Mouse (Mus musculus): ENCODE data around the gene Cerkl.

DNA sequence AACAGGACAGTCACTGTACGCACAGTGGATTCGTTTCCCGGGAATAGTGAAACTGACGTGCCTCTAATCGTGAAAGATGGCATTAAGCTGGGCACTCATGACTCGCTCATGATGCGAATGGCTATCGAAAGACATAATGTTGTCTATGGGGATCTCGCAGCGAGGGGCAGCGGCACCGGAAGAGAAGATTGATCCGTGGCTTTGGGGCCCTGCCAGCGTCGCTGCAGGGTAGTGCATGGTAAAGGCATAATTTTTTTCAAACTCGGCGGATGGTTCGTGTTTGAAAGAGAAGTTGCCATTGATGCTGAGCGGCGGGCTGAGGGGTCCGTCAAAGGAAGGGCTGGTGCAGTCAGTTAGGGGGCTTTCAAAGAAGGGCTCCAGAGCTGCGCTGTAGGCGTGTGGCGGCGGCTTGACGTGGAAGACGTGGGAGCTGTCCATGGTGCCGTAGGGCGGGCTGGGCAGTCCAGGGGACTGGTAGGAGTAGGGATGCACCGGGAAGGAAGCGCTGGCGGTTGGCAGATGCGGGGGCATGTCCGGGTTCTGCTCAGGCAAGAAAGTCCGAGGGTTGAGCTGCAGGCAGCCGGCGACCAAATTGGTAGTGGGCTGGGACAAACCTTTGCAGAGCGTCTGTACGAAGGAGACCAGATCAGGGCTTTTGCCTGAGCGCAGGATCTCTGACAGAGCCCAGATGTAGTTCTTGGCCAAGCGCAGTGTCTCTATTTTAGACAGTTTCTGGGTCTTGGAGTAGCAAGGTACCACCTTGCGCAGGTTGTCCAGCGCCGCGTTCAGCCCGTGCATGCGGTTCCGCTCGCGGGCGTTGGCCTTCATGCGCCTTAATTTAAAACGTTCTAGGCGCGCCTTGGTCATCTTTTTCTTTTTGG is 2.4 kb downstream of the Cerkl start:
- TF ChIP-seq CTCF (IDR thresholded peaks at IDR 0.05; ENCODE audit: borderline replicate concordance, insufficient read depth, low read depth, low read length) (no peak), POLR2A (IDR thresholded peaks at IDR 0.05; ENCODE audit: borderline replicate concordance, insufficient read depth, low read length) (peak; percentile 62; the same call in 1 of the 2 replicates)

All from cerebellum, adult 2 months (tissue).